ENCODE assay signal across 8 mouse cellular contexts in genomic region chr2:14604791-14605190, GRCm38 (mm10). TPM values are rescaled to one million over a fixed set of nuclear protein-coding genes. Genes with fewer than 3 reads are reported as not detected.
DNase-seq lines count a peak whose midpoint lies in the region; ATAC-seq lines count a peak whose summit lies in the region.

No protein-coding gene starts in this region.

- no peaks in the 10 kb centered on the region for H3K9me3 ChIP-seq in heart, embryonic 14.5 days (ENCODE audit: control insufficient read depth, low read length)
- no peaks in the 10 kb centered on the region for H3K9me3 ChIP-seq in stomach, embryonic 15.5 days

- WGBS in heart, embryonic 14.5 days = 0% methylated on average over 21 of the region's 22 CpGs
- under 1% methylated on average over 22 of the region's 22 CpGs for WGBS in stomach, embryonic 15.5 days

- H3K27ac ChIP-seq in heart, embryonic 14.5 days (replicated peaks in 1 of 2; ENCODE audit: control insufficient read depth in 1 of 2, insufficient read depth in 1 of 2, low read depth in 2 of 2, low read length in 2 of 2) = peak overlapping the region; percentile 92 to 95
- peak overlapping the region; percentile 72; the same call in 1 of the 2 replicates for H3K27ac ChIP-seq in stomach, embryonic 15.5 days

- H3K9ac ChIP-seq in heart, embryonic 14.5 days (ENCODE audit: low read length) = peak overlapping the region; percentile 89
- H3K9ac ChIP-seq in stomach, embryonic 15.5 days = peak overlapping the region; percentile 50

- peak; percentile 28; the same call in 1 of the 2 replicates for ATAC-seq in heart, embryonic 14.5 days (ENCODE audit: insufficient number of reproducible peaks, insufficient read depth, low FRiP score, low read depth)
- ATAC-seq in megakaryocyte progenitor cell, adult 5-6 weeks (replicated peaks; ENCODE audit: poor library complexity) = peak; percentile 12; the same call in 1 of the 2 replicates
- peak; percentile 43; the same call in 1 of the 2 replicates for ATAC-seq in stomach, embryonic 15.5 days (ENCODE audit: insufficient read depth, low FRiP score, low read depth)

- peak; percentile 8 for DNase-seq in right cerebral cortex, postnatal 14 days
- DNase-seq in right cerebral cortex, adult 2 months (ENCODE audit: low spot score in 2 of 2) = no peak
- DNase-seq in cerebellum, postnatal 36 days = peak; percentile 10 to 17
- DNase-seq in kidney, postnatal 10 days = peak; percentile 57
- no peak for DNase-seq in layer of hippocampus, adult 9-10 months (ENCODE audit: low spot score)

- no peaks in the 10 kb centered on the region for H3K27me3 ChIP-seq in heart, embryonic 14.5 days (ENCODE audit: control insufficient read depth, insufficient read depth, low read length)
- no peaks in the 10 kb centered on the region for H3K27me3 ChIP-seq in stomach, embryonic 15.5 days (replicated peaks)

- peaks cover 4 to 30% of the 10 kb centered on the region in 2 experiments for H3K4me1 ChIP-seq in heart, embryonic 14.5 days (ENCODE audit: control insufficient read depth in 2 of 2, insufficient read depth in 2 of 2, low read length in 2 of 2)
- H3K4me1 ChIP-seq in stomach, embryonic 15.5 days = peaks cover 10% of the 10 kb centered on the region; the same call in 1 of the 2 replicates

- H3K4me3 ChIP-seq in heart, embryonic 14.5 days (ENCODE audit: control insufficient read depth in 1 of 2, insufficient read depth in 1 of 2, low read depth in 1 of 2, low read length in 2 of 2) = peak overlapping the region; percentile 69 to 84
- H3K4me3 ChIP-seq in stomach, embryonic 15.5 days (replicated peaks) = peak overlapping the region; percentile 63

- H3K36me3 ChIP-seq in heart, embryonic 14.5 days (ENCODE audit: control insufficient read depth, insufficient read depth, low read length) = no peaks in the 10 kb centered on the region
- no peaks in the 10 kb centered on the region for H3K36me3 ChIP-seq in stomach, embryonic 15.5 days

- peak overlapping the region; percentile 87 for H3K4me2 ChIP-seq in heart, embryonic 14.5 days (ENCODE audit: low read length)
- H3K4me2 ChIP-seq in stomach, embryonic 15.5 days = peak overlapping the region; percentile 95

RNA-seq across cellular contexts. Expression of gene Cacnb2, which starts 1.9 kb away (rescaled TPM):
- polyA plus RNA-seq in heart, embryonic 14.5 days (2014; fragmentation: Nextera tagmentation; extraction: Ambion mirVana) = 14.3 and 14.9 TPM in 2 replicates
- total RNA-seq in megakaryocyte progenitor cell, adult 5-6 weeks (2015) = 5.5 and 6.2 TPM in 2 replicates
- 2.7 and 7.1 TPM in 2 replicates for total RNA-seq in megakaryocyte progenitor cell, adult 5-6 weeks (2017)
- 3.0 and 3.5 TPM in 2 replicates for polyA plus RNA-seq in stomach, embryonic 15.5 days (2015; fragmentation: Nextera tagmentation; extraction: Ambion mirVana)

Comparison
In these comparisons a context has a peak if more than half of its experiments do, and no peak if none do; other contexts are left out.
1. DNase-seq: peak in right cerebral cortex, postnatal 14 days (single experiment), cerebellum, postnatal 36 days (2 of 2) and kidney, postnatal 10 days (single experiment); none in right cerebral cortex, adult 2 months (0 of 2) and layer of hippocampus, adult 9-10 months (single experiment).
2. Peak in every context shown above with its lines, with median percentiles within 50 percentile points of each other: ATAC-seq.